Mouse (Mus musculus) c-Kit-positive CD71-positive TER-119-negative erythroid progenitor cells, embryonic 14.5 days (primary cell): Measurements from ENCODE around the gene Mx1.

Experiments
- DNase-seq: peaks from one replicate; pipeline ENCODE4 v3.0.0-alpha.2; 2013; ENCODE audit warnings: low read depth

Gene Mx1

DNA sequence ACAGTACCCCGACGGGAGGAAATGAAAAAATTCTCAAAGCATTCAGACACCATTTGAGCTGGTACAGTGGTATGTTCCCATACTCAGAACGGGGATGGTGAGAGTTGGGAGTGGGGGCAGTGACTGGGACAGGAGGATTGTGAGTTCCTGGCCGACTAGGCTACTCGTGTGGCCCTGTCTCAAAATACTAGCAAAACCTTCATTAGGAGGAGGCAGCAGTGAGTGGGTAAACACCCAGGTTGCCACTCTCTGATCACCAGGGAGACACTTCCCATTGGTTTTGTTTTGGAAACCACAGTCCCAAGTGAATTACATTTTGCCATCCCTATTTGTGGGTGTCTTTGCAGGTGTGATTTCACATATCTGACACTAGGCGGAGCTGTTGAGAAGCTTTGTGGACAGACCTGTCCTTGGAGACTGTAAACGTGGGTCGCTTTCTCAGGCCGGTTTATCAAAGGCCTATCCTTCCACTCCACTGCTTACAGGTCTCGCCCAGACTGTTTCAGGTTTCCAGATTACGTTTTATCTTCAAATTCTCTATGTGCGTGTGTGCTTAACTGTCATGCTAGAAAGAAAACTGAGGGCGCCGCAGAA lies 18.9 kb downstream of the Mx1 start:
- peak; percentile 35 for DNase-seq

DNA sequence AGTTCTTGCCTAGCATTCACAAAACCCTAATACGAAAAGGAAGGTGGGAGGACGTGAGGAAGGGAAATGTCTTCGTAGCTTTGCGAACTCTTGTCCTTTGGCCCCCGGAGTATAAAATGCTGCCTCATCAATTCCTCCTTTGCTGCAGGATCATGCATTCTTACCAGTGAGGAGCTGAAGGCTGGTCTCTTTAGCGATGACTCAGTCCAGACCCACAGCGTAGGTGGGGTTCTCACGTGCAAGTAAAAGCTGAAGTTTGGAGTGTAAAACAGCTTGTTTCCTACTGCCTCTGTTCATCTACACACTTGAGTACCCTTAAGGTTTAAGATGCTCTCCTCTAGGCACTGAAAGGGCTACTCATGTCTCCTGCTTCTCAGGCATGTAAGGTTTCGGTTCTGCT lies 20.7 kb downstream of the Mx1 start:
- DNase-seq: no peak

DNA sequence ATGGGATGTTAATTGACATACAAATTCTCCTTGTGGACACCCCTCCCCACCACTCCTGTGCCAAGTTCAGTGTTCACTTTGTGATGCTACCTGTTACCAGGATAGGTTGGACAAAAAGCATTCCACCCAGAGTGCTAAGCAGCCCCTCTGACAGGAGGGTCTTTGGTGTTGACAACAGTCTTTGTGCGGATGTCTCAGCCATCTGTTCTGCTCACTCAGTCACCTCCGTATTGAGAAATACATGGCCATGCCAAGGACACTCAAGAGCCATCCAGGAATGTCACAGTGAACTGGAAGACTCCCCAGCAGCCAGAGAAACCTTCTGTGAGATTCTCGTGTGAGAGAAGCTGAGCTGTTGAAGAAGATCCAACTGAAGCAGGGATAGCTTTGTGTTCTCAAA lies 24.5 kb downstream of the Mx1 start:
- no peak for DNase-seq

DNA sequence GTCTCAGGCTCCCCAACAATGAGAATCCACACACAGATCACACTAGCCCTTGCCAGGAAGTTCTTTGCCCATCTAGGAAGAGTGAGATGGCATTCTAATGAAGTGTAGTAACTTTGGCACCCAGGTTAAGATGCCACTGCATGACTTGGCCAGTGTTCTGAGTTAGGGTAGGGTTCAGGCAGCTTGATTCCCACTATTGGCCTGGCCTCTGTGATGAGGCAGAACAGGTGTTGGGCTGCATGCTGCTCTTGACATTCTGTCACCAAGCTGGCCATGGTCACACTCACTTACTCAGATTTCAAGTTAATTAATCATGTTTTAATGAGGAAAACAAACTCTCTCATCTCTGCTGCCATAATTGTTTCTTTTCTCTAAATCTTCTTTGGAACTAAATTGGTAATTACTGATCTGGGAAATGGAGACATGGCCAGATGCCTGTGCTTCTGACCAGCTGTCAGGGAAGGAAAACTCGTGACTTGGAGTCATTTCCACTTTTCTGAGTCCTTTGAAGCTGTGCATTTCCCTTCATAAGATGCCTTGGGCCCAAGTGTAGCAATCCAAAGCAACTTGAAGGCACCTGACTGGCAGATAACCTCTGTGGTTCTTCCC lies 25.2 kb downstream of the Mx1 start:
- DNase-seq: no peak

DNA sequence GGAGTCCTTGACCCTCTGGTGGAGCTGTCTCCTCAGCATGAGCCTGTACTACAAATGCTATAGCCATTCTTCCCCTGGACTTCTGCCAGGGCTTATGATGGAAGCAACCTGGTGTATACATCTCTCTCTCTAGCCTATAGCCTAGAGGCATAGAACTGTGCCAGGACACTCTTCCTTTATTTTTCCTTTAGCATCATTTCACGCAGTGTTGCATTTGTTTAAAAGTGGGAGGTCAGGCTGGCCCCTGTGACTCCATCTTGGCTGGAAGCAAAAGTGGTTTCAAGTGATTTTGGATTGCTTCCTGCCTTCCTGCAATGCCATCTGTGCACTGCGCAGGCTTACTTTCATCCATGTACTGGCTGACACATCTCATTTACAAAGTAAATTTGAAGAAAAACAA lies 28.5 kb downstream of the Mx1 start:
- no peak for DNase-seq

DNA sequence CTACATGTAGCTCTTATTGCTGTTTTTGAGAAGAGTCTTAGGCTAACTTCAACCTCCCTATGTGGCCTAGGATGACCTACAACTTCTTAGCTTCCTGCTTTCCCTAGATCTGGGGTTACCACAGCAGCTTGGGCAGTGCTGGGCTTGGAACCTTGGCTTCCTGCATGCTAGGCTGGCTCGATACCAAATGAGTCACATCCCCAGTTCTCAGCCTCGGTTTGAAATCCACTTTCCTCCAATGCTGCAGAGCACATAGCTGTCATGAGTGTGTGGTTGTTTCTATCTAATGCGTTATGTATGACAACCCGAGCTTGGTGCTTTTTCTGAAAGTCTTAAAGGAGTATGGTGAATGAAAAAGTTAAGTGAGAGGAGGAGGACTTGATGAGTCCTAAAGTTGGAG lies 31.4 kb downstream of the Mx1 start:
- DNase-seq: no peak

DNA sequence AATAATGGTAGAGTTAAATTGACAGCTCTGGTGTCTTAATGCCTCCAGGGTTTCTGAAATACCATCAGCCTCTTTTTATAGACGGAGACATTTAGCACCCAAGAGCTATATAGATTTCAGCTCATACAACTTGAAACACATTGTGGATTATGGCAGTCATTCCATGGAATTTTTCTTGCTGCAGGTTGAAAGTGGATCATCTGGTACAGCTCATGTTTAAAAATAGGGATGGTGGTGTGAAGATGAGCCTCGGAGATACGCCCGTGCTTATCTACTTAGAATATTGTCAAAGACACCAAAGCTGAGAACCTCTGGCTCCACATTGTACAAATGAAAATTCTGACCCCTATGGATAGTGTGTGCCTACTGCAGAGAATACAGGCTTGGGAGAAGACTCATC lies 32.6 kb downstream of the Mx1 start:
- no peak for DNase-seq

DNA sequence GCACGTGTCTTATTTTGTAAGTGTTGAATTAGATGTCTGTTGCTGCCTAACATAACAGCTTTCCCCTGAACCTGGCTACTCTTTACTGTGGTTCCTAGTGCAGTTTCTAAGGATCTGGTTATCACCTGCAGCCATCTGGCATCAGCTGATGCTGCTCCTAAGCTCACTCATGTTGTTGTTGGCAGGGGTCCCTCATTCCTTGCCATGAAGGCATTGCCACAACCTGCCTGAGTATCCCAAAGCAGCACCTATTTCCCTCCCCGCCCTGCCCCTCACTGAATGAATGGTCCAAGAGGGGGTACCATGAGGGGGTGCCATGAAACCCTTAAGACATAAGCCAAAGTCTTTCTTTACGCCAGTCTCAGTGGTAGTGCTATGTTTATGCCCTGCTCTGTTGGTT lies 34.7 kb downstream of the Mx1 start:
- no peak for DNase-seq

DNA sequence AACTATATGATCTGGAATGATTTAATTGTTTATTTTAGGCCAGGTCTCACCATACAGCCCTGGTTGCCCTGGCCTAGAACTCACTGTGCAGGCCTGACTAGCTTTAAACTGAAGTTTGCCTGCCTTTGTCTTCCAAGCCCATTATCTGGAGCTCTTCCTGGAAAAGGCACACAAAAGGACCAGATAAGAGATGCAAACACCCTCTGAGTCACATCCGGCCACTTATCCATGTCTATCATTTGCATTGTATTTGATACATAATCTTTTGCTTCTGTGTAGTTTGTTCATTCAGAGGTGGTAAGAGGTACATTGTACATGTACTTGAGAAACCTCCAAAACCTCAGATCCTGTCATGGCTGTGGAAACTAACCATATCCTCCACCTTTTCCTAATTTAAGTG lies 39.1 kb downstream of the Mx1 start:
- no peak for DNase-seq

DNA sequence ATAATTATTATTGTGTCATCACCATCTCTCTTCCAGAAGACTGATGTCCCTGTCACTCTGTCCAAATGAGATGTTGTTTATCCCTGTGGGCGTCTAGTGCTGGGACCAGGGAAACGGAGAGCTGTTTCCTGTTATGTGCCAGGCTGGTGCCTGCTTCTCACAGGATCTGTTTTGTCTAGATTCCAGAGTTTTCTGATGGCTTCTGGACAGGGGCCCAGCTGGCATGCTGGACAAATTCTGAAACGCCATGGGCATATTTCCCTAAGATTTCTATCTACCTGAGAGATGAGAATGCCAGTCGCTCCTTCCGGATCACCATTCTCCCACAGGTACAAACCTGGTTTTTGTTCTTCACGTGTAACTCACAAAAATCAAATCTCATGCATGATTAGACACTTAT lies 41.0 kb downstream of the Mx1 start:
- no peak for DNase-seq

DNA sequence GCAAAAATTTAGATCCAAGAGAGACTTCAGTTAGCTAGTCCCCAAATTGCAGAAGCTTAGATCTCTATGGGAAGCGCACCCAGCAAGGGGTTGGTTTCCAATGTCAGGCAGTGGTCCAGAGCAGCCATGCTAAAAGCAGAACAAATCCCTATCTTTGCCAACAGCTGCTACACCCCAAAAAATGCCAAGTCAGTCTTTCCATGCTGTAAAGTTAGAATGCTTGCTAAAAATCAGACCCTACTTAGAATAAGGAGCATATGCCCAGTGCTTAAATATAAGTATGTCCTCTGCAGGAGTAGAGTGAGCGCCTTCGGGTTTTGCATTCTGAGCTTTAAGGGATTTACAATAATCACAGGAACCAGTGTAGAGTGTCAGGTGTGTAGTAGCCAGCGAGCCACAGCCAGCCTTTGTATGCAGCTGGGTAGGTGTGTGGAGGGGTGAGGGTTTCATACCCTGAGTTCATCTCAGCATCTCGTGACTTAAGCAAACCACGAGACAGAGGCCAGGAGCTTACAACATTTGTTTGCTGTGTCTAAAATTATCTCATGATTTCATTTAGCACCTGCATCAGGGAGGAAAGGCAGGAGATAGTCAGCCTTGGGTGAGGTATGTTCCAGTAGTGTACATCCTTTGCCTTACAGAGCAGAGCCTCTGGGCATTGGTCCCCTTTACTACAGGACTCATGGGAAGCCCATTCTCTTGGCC lies 43.8 kb downstream of the Mx1 start:
- DNase-seq: no peak

DNA sequence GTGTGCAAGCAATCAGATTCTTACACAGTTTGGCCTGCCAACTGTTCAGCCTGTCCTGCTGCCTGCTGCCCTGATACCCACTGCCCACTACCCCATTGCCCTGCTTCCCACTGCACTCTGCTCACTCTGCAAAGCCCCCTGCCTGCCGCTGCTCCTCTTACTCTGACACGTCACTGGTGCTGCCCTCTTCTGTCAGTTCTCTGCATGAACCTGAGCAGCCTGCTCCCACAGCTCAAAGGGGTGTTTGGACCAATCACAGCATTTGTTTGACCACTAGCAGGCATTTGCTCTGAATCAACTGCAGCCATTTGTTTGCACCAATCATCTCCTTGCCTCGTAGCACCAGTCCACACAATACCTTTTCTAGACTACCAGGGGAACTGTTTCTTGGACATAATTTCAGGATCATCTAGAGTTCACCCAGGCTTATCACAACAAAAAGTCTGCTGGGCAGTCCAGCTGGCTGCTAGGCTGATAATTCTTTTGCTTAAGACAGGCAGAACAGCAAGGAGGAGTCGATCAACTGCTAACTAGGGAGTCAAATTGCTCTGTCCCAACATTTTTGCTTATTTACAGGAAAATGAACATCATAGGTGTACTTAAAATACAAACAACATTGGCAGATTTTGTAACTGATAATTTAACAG lies 44.7 kb downstream of the Mx1 start:
- no peak for DNase-seq

DNA sequence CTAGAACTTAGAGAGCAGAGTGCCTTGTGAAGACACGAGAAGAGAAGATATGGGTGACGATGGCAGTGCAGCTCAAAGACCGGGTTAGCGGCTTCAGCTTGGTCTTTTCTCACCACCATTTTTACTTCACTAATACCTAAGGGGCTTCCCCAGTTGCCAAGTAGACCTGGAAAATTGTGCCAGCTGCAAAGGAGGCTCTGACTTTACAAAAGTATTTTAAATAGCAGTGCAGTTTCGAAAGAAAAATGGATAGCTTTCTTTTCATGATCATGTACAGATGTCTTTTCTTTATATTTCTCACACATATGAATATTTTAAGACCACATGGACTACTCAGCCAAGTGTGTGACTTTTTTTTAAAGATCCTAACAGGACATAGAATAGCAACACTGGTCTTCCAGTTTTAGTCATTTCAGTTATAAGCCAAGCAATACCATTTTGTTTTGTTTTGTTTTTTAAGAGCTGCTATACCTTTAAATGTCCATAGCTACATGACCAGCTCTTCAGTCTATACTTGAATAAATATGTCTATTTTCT lies 57.2 kb downstream of the Mx1 start:
- no peak for DNase-seq

DNA sequence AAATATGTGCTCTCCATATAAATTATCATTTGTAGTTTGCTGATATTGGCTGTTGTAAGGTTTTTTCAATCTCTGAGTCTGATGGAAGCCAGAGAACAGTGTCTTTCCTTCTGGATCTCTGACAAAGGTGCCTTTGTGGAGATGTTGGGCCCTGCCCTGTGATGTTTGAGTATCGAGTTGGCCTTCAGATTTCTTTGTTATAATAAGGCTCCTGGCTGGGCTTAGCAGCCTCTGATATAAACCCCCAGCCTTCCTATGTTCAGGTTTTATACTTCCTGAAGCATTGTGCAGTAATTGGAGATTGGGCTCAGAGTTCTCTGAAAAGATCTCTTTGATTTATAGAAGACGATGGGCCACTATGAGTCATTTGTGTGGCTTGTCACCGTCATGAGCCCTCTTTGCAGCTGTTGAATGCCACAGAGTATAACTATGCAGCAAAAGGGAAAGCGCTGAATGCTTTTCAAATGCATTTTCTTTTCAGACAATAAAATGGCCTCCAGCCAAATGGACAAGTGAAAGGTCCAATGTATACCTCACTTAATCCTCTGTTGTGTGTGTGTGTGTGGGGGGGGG lies 60.4 kb downstream of the Mx1 start:
- no peak for DNase-seq

DNA sequence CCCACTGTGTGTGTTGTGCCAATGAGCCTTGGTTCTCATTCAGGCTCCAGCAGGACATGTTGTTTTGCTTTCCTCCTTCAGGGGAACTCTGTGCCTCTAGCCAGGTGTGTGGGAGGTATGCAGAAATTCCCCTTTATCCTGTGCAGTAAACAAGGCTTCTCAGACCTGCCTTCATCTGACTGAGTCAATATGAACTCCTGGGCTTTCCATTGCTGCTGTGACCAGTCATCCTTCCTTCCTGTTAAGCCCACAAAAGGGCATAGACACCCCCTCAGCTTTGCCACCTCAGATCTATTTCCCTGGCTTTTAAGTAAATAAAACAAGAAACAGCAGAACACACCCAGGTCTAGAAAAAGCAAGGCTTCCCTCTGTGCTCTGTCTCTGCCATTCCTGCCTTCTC lies 61.0 kb downstream of the Mx1 start:
- no peak for DNase-seq

DNA sequence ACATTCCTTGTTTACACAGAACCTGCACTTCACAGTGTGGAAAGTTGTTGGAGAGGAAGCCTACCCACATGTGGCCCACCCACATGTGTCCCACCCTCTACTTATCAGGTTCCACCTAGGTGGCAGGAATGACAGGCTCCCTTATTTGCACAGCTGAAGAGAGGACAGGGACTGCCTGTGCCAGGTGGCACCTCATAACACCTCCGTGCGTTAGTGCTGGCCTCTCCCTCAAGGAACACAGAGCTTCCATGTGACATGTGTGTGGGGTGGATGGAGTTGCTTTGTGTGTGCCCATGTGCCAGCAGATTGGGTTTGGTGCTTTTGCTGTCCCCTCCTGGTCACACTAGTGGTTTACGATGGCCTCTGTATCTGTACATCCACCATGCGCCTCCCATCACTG lies 62.7 kb downstream of the Mx1 start:
- DNase-seq: no peak

DNA sequence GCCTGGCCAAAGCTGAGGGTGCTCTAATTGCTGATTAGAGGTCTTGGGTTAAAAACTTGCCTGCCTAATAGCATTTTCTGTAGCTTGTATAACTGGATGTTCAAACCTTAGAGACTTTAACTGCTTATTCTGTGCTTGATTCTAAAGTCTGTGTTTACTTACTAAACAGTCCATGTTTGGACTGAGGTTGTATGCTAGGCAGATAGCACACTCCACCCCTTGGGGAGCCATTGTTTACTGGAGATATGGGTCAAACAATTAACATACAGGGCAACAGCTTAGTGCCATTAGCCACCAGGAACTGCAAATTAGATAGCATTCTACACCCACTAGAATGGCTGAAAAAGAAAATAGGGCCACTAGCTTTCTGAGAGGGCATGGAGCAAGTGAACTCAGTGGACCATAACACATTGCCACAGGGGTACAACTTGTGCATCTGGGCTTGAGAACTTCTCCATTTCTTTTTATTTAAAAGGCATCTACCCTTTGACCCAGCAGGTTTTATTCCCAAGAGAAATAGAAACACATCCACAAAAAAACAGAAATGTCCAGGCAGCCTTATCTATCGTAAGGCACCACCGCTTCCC lies 64.7 kb downstream of the Mx1 start:
- no peak for DNase-seq
